Mouse (Mus musculus): Measurements from ENCODE around the gene Eif1b. TPM values are rescaled to one million over a fixed set of nuclear protein-coding genes. Genes with fewer than 3 reads are reported as not detected.
A peak's percentile ranks its signal among the peaks of the same experiment; 100 is the strongest.

Gene Eif1b
- polyA plus RNA-seq (2015; fragmentation: Nextera tagmentation; extraction: Ambion mirVana): 93.3 and 112 TPM in 2 replicates

DNA sequence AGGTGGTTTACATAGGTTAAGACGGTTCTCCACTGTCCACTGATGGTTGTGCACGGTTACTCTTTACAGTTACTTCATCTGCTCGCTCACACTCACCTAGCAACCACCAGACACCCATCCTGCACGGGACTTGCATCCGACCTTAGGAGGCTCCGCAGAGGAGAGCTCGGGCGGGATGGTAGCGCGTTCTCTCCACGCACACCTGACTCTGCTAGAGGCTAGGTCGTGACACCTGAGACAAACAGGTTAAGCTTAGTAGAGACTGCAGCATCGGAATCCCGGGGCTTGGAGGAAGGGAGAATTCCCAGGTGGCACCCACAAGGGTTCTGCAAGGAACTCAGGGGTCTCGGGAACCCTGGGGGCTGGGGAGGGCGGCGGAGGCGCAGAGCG lies at the start of gene Eif1b:
Gene Eif1b, plus strand, starts transcription at position 223 of the 390 bp plus-strand sequence.
- no peak for TF ChIP-seq EP300 (optimal IDR thresholded peaks at IDR 0.05)
- no peak for TF ChIP-seq CTCF (IDR thresholded peaks at IDR 0.05; ENCODE audit: low read depth)

GRCm38 (mm10) chr9:120444642-120445041 lies 47.4 kb upstream of the Eif1b start:
- Histone ChIP-seq H3K4me1 (replicated peaks; ENCODE audit: control insufficient read depth, insufficient read depth) (no peaks in the 10 kb centered on the region), H3K27me3 (ENCODE audit: control insufficient read depth, insufficient read depth, low read length) (no peaks in the 10 kb centered on the region), H3K4me3 (ENCODE audit: low read depth, low read length) (no peak overlapping the region), H3K4me2 (replicated peaks; ENCODE audit: low read depth) (no peak overlapping the region), H3K36me3 (ENCODE audit: control insufficient read depth, insufficient read depth, low read length) (no peaks in the 10 kb centered on the region), H3K9ac (ENCODE audit: low read length) (no peak overlapping the region), H3K9me3 (ENCODE audit: control insufficient read depth, low read length) (no peaks in the 10 kb centered on the region), H3K27ac (replicated peaks) (no peak overlapping the region)
- DNase-seq (ENCODE audit: low spot score): no peak
- 79% methylated on average over 9 of the region's 9 CpGs for WGBS
- TF ChIP-seq EP300 (optimal IDR thresholded peaks at IDR 0.05): no peak
- TF ChIP-seq CTCF (IDR thresholded peaks at IDR 0.05; ENCODE audit: low read depth): no peak
- no peak for ATAC-seq (ENCODE audit: low FRiP score, low TSS enrichment)

More for the DNA sequence above, at the start of gene Eif1b:
- Histone ChIP-seq H3K9ac (ENCODE audit: low read length) (peak within 1 kb of the TSS; percentile 98), H3K4me3 (ENCODE audit: low read depth, low read length) (peak within 1 kb of the TSS; percentile 98), H3K27me3 (ENCODE audit: control insufficient read depth, insufficient read depth, low read length) (no peaks in the 10 kb centered on the region), H3K4me2 (replicated peaks; ENCODE audit: low read depth) (peak within 1 kb of the TSS; percentile 92), H3K27ac (replicated peaks) (peak within 1 kb of the TSS; percentile 91), H3K36me3 (ENCODE audit: control insufficient read depth, insufficient read depth, low read length) (peaks cover 15% of the 10 kb centered on the region; the same call in 1 of the 2 replicates), H3K4me1 (replicated peaks; ENCODE audit: control insufficient read depth, insufficient read depth) (no peaks in the 10 kb centered on the region), H3K9me3 (ENCODE audit: control insufficient read depth, low read length) (no peaks in the 10 kb centered on the region)
- DNase-seq (ENCODE audit: low spot score) (no peak), ATAC-seq (ENCODE audit: low FRiP score, low TSS enrichment) (peak; percentile 41)
- 1% methylated on average over 19 of the region's 19 CpGs for WGBS

- H3K9me3 ChIP-seq (ENCODE audit: control insufficient read depth, low read length): no peaks in the 10 kb centered on the region
- TF ChIP-seq EP300 (optimal IDR thresholded peaks at IDR 0.05) (no peak), CTCF (IDR thresholded peaks at IDR 0.05; ENCODE audit: low read depth) (no peak)
- H3K4me2 ChIP-seq (replicated peaks; ENCODE audit: low read depth): no peak overlapping the region
- no peak overlapping the region for H3K27ac ChIP-seq (replicated peaks)
- no peaks in the 10 kb centered on the region for H3K4me1 ChIP-seq (replicated peaks; ENCODE audit: control insufficient read depth, insufficient read depth)
- ATAC-seq (ENCODE audit: low FRiP score, low TSS enrichment) (no peak), DNase-seq (ENCODE audit: low spot score) (no peak)
- no peak overlapping the region for H3K4me3 ChIP-seq (ENCODE audit: low read depth, low read length)
- H3K9ac ChIP-seq (ENCODE audit: low read length): no peak overlapping the region
- no peaks in the 10 kb centered on the region for H3K27me3 ChIP-seq (ENCODE audit: control insufficient read depth, insufficient read depth, low read length)
- WGBS: 88% methylated on average over 6 of the region's 6 CpGs
- no peaks in the 10 kb centered on the region for H3K36me3 ChIP-seq (ENCODE audit: control insufficient read depth, insufficient read depth, low read length)
Observed at GRCm38 (mm10) chr9:120449696-120450329, 42.2 kb upstream of the Eif1b start.

DNA sequence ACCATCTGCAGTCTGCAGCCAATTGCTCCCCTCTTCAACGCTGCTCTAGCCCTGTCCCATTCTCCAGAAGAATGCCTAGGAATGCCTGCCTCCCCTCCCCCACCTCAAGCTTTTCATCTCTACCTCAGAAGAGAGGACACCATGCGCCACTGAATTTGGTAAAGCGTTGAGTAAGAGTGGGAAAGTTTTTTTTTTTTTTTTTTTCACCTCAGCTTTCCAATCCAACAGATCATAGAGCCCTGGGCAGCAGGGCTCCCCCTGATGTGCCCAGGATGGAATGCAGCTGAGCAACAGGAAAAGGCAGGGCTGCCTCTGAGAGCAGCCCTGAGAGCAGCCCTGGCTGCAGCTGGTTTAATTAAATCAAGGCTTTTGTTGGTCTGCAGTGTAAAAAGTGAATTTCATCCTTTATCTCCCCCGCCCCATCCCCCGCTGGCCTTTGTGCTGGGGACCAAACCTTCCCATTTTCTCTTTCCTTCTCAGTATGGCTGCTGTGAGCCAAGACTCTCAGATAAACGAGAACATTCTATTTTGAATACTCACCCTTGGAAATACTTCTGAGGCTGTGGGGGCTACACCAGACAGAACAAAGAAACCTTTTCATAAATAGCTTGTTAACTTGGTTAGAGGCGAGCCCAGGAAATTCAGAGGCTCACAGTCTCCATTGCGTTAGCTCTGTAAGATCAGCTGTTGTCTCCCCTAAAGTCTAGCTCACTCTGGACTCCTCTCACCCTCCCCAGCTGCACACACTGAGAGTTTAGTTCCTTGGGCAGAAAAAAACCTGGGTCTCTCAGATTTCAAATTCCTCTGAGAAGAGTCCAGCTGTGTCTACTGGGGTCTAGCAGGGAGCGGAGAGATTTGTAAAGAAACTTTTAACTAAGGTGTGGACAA lies 36.0 kb upstream of the Eif1b start:
- no peaks in the 10 kb centered on the region for H3K9me3 ChIP-seq (ENCODE audit: control insufficient read depth, low read length)
- ATAC-seq (ENCODE audit: low FRiP score, low TSS enrichment) (peak; percentile 60; the same call in 1 of the 2 replicates), DNase-seq (ENCODE audit: low spot score) (no peak)
- no peak overlapping the region for H3K4me2 ChIP-seq (replicated peaks; ENCODE audit: low read depth)
- no peak overlapping the region for H3K9ac ChIP-seq (ENCODE audit: low read length)
- H3K4me3 ChIP-seq (ENCODE audit: low read depth, low read length): no peak overlapping the region
- TF ChIP-seq CTCF (IDR thresholded peaks at IDR 0.05; ENCODE audit: low read depth) (peak; percentile 29), EP300 (optimal IDR thresholded peaks at IDR 0.05) (no peak)
- H3K36me3 ChIP-seq (ENCODE audit: control insufficient read depth, insufficient read depth, low read length): no peaks in the 10 kb centered on the region
- no peaks in the 10 kb centered on the region for H3K27me3 ChIP-seq (ENCODE audit: control insufficient read depth, insufficient read depth, low read length)
- H3K27ac ChIP-seq (replicated peaks): peak overlapping the region; percentile 65; the same call in 1 of the 2 replicates
- 23% methylated on average over 9 of the region's 9 CpGs for WGBS
- H3K4me1 ChIP-seq (replicated peaks; ENCODE audit: control insufficient read depth, insufficient read depth): no peaks in the 10 kb centered on the region

- no peak for ATAC-seq (ENCODE audit: low FRiP score, low TSS enrichment)
- H3K9me3 ChIP-seq (ENCODE audit: control insufficient read depth, low read length): no peaks in the 10 kb centered on the region
- H3K27me3 ChIP-seq (ENCODE audit: control insufficient read depth, insufficient read depth, low read length): no peaks in the 10 kb centered on the region
- DNase-seq (ENCODE audit: low spot score): no peak
- no peak overlapping the region for H3K9ac ChIP-seq (ENCODE audit: low read length)
- no peak for TF ChIP-seq EP300 (optimal IDR thresholded peaks at IDR 0.05)
- no peak for TF ChIP-seq CTCF (IDR thresholded peaks at IDR 0.05; ENCODE audit: low read depth)
- H3K36me3 ChIP-seq (ENCODE audit: control insufficient read depth, insufficient read depth, low read length): no peaks in the 10 kb centered on the region
- no peak overlapping the region for H3K4me3 ChIP-seq (ENCODE audit: low read depth, low read length)
- H3K4me1 ChIP-seq (replicated peaks; ENCODE audit: control insufficient read depth, insufficient read depth): no peaks in the 10 kb centered on the region
- WGBS: 87% methylated on average over 1 of the region's 1 CpGs
- no peak overlapping the region for H3K27ac ChIP-seq (replicated peaks)
- no peak overlapping the region for H3K4me2 ChIP-seq (replicated peaks; ENCODE audit: low read depth)
Observed at GRCm38 (mm10) chr9:120470431-120470830, 21.6 kb upstream of the Eif1b start.

All from stomach, postnatal 0 days (tissue).